Mouse (Mus musculus): ENCODE results near the gene Cmss1. TPM values are rescaled to one million over a fixed set of nuclear protein-coding genes. Genes with fewer than 3 reads are reported as not detected.

Gene Cmss1
- polyA plus RNA-seq, 1 experiment from 2014 or later: 55.5 TPM

GRCm38 (mm10) chr16:57479776-57480175, 126.9 kb downstream of the Cmss1 start:
- Histone ChIP-seq H3K4me3 (no peak overlapping the region), H3K27ac (no peak overlapping the region), H3K9me3 (no peaks in the 10 kb centered on the region), H3K36me3 (no peaks in the 10 kb centered on the region), H3K4me1 (replicated peaks) (0 out of 2 replicates have a peak, but pooled peaks cover 2% of the 10 kb centered on the region), H3K27me3 (ENCODE audit: insufficient read depth, poor library complexity, severe bottlenecking) (no peaks in the 10 kb centered on the region)
- no peak for DNase-seq (ENCODE audit: low spot score)
- 88% methylated on average over 5 of the region's 5 CpGs for WGBS

- 0 out of 2 replicates have a peak, but pooled peaks cover 6% of the 10 kb centered on the region for H3K4me1 ChIP-seq (replicated peaks)
- H3K4me3 ChIP-seq: no peak overlapping the region
- H3K27ac ChIP-seq: no peak overlapping the region
- no peaks in the 10 kb centered on the region for H3K36me3 ChIP-seq
- 94% methylated on average over 2 of the region's 2 CpGs for WGBS
- no peaks in the 10 kb centered on the region for H3K27me3 ChIP-seq (ENCODE audit: insufficient read depth, poor library complexity, severe bottlenecking)
- DNase-seq (ENCODE audit: low spot score): no peak
- H3K9me3 ChIP-seq: no peaks in the 10 kb centered on the region
Observed at GRCm38 (mm10) chr16:57478451-57478850, 128.2 kb downstream of the Cmss1 start.

DNA sequence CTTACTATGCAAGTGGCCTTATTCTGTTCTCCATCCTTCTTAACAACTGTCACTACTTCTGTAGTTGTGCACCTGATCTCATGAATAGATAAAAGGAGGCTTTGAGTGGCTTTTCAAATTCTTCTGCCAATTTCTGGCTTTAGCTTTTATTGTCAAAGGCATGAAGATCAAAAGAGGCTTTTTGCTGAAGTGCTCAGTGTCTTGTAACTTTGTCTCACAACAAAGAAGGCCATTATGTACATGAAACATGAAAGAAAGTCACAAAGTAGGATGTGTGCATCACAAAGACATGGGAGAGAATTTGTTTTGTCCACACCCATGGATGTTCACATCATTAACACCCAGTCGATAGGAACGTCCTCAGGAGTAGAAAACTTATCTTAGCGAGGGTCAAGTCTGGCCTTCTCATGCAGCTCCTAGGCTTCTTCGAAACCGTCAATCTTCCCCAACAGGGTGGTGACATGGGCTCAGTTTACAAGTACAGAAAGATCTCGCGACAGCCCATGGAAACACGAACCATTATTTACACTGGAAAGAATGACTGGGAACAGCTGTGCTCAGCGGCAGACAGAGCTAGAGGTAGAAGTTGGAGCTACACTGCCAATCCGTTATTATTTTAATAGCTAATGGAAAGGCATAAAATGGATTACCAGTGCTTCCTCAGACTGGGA, 133.1 kb downstream of the Cmss1 start:
- Histone ChIP-seq H3K36me3 (no peaks in the 10 kb centered on the region), H3K27ac (no peak overlapping the region), H3K27me3 (ENCODE audit: insufficient read depth, poor library complexity, severe bottlenecking) (no peaks in the 10 kb centered on the region), H3K4me1 (replicated peaks) (0 out of 2 replicates have a peak, but pooled peaks cover 8% of the 10 kb centered on the region), H3K4me3 (no peak overlapping the region), H3K9me3 (no peaks in the 10 kb centered on the region)
- DNase-seq (ENCODE audit: low spot score): peak; percentile 21
- WGBS: 48% methylated on average over 10 of the region's 10 CpGs

DNA sequence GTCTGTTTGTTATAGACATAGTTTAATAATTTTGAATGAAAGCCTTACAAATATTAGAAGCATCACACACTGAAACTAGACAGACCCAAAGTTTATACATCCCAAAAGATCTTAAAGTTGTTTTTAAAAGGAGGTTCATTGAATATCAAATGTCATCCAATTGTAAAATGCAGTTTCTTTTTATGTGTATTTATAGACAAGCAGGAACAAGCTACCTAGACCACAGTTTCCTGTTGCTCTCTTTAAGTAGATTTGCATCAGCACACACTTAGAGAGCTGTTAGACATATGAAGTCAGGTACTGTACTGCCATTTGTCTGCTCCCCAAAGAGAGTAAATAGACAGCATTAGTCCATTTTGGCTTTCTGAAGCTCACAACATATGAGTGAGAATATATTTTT, 135.6 kb downstream of the Cmss1 start:
- H3K9me3 ChIP-seq: no peaks in the 10 kb centered on the region
- H3K4me3 ChIP-seq: no peak overlapping the region
- no peak for DNase-seq (ENCODE audit: low spot score)
- H3K27ac ChIP-seq: no peak overlapping the region
- H3K4me1 ChIP-seq (replicated peaks): 0 out of 2 replicates have a peak, but pooled peaks cover 8% of the 10 kb centered on the region
- H3K36me3 ChIP-seq: no peaks in the 10 kb centered on the region
- no peaks in the 10 kb centered on the region for H3K27me3 ChIP-seq (ENCODE audit: insufficient read depth, poor library complexity, severe bottlenecking)

DNA sequence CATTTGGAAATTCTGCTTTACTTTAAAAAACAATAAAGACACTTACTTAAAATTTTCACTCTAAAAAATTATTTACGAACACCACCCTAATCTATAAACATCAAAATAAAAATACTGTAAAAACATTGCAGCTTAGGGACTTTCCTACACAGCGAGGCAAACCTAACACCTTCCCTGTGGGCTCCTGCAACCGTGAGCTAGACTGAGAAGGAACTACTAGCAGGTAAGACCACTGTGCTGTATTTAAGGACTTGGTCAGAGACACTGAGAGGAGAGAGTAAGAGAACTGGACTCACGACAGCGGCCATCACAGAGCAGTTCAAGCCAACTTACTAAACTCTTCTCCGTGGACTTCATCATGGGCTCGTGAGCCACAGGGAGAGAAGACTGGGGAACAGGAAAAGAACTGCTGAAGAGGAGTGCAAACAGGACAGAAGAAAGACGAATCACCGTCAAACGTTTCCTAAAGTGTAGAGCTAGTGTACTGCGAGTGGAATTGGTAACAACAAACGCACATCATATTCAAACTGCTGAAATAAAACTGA, 136.3 kb downstream of the Cmss1 start:
- H3K27ac ChIP-seq: no peak overlapping the region
- DNase-seq (ENCODE audit: low spot score): no peak
- WGBS: 92% methylated on average over 12 of the region's 12 CpGs

GRCm38 (mm10) chr16:57469869-57470268, 136.8 kb downstream of the Cmss1 start:
- Histone ChIP-seq H3K27ac (no peak overlapping the region), H3K27me3 (ENCODE audit: insufficient read depth, poor library complexity, severe bottlenecking) (no peaks in the 10 kb centered on the region), H3K9me3 (no peaks in the 10 kb centered on the region), H3K36me3 (no peaks in the 10 kb centered on the region), H3K4me1 (replicated peaks) (0 out of 2 replicates have a peak, but pooled peaks cover 8% of the 10 kb centered on the region), H3K4me3 (no peak overlapping the region)
- DNase-seq (ENCODE audit: low spot score): no peak
- 80% methylated on average over 2 of the region's 2 CpGs for WGBS

More for the DNA sequence above, 136.3 kb downstream of the Cmss1 start:
- no peaks in the 10 kb centered on the region for H3K27me3 ChIP-seq (ENCODE audit: insufficient read depth, poor library complexity, severe bottlenecking)
- H3K4me1 ChIP-seq (replicated peaks): 0 out of 2 replicates have a peak, but pooled peaks cover 8% of the 10 kb centered on the region
- no peaks in the 10 kb centered on the region for H3K9me3 ChIP-seq
- H3K36me3 ChIP-seq: no peaks in the 10 kb centered on the region
- H3K4me3 ChIP-seq: no peak overlapping the region

DNA sequence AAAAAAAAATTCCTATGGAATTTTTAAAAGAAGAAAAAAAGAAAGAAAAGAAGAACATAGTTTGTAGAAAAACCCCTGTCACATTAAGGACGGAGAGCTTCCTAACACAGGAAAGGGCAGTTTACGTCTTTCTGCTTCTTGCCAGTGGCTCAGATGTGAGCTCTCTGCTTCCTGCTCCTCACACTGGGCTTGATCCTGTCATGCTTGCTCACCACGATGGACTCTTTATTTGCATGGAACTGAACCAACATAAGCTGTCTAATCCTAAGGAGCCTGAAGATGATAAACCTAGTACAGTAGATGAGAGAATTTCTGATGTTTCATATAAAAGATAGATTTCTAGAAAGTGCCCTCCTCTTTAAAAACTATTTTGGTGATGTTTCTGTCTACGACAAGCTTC, 137.4 kb downstream of the Cmss1 start:
- Histone ChIP-seq H3K9me3 (no peaks in the 10 kb centered on the region), H3K36me3 (no peaks in the 10 kb centered on the region), H3K27me3 (ENCODE audit: insufficient read depth, poor library complexity, severe bottlenecking) (no peaks in the 10 kb centered on the region), H3K4me3 (no peak overlapping the region), H3K4me1 (replicated peaks) (0 out of 2 replicates have a peak, but pooled peaks cover 8% of the 10 kb centered on the region), H3K27ac (no peak overlapping the region)
- WGBS: 84% methylated on average over 4 of the region's 4 CpGs
- DNase-seq (ENCODE audit: low spot score): no peak

DNA sequence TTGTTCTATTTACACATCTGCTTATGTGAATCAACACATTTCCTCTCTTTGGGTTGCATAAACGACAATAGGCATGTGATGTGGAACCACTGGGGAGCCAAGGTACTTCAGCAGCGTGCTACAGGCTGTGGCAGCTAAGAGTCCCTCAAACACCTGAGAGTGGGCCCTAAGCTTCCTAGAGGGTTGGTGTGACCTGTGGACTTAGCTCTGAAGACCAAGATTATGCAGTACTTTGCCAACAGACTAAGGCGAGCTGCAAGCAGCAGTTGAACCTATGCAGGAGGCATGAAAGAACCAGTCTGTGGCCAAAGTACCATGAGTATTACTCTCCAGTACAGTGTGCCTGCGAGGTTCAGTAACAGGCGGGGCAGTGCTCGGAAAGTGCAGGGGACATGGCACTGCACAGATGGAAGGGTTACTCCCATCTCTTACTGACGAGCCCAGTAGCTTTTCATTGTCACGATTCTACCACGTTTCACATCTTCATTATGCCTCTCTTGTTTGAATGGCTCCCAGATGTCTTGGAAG, 141.2 kb downstream of the Cmss1 start:
- no peaks in the 10 kb centered on the region for H3K36me3 ChIP-seq
- H3K27me3 ChIP-seq (ENCODE audit: insufficient read depth, poor library complexity, severe bottlenecking): no peaks in the 10 kb centered on the region
- H3K4me1 ChIP-seq (replicated peaks): no peaks in the 10 kb centered on the region
- no peak overlapping the region for H3K27ac ChIP-seq
- no peak overlapping the region for H3K4me3 ChIP-seq
- DNase-seq (ENCODE audit: low spot score): no peak
- 90% methylated on average over 9 of the region's 9 CpGs for WGBS
- H3K9me3 ChIP-seq: no peaks in the 10 kb centered on the region

GRCm38 (mm10) chr16:57456003-57456402, 150.7 kb downstream of the Cmss1 start:
- DNase-seq (ENCODE audit: low spot score): no peak
- 74% methylated on average over 2 of the region's 2 CpGs for whole genome bisulfite sequencing
- H3K9me3 ChIP-seq: no peaks in the 10 kb centered on the region
- H3K4me3 ChIP-seq: no peak overlapping the region
- H3K27ac ChIP-seq: no peak overlapping the region
- no peaks in the 10 kb centered on the region for H3K36me3 ChIP-seq
- H3K4me1 ChIP-seq (replicated peaks): no peaks in the 10 kb centered on the region
- H3K27me3 ChIP-seq (ENCODE audit: insufficient read depth, poor library complexity, severe bottlenecking): no peaks in the 10 kb centered on the region

GRCm38 (mm10) chr16:57455573-57455972, 151.1 kb downstream of the Cmss1 start:
- Histone ChIP-seq H3K9me3 (no peaks in the 10 kb centered on the region), H3K4me3 (no peak overlapping the region)
- WGBS: 84% methylated on average over 3 of the region's 3 CpGs

DNA sequence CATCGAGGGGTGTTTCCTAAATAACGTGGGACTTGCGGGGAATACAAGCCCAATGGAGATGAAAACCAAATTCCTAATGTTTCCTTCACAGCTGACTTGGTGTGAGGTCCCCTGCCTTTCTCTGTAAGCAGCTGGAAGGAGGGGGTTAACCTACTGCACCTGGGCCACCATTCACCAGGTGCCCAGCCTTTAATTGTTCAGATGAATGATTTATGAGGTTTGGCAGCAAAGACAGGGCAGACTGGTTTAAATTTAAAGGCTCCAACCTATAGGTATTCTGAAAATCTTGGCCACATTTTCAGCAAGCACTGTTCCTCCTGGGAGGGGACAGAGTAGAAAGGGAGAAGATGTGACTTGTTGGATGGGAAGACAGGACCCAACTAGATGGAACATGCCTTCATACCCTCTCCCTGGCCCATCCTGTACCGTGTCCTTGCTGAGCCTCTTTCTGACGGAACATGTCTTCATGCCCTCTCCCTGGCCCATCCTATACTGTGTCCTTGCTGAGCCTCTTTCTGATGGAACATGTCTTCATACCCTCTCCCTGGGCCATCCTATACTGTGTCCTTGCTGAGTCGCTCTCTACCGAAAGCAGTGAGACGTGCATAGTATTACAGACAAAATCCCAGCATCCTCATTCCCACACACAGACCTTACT, 152.4 kb downstream of the Cmss1 start:
- Histone ChIP-seq H3K4me3 (no peak overlapping the region), H3K27me3 (ENCODE audit: insufficient read depth, poor library complexity, severe bottlenecking) (no peaks in the 10 kb centered on the region), H3K36me3 (no peaks in the 10 kb centered on the region), H3K4me1 (replicated peaks) (no peaks in the 10 kb centered on the region), H3K9me3 (no peaks in the 10 kb centered on the region), H3K27ac (no peak overlapping the region)
- no peak for DNase-seq (ENCODE audit: low spot score)
- 97% methylated on average over 8 of the region's 8 CpGs for WGBS

More at GRCm38 (mm10) chr16:57455573-57455972, 151.1 kb downstream of the Cmss1 start:
- no peaks in the 10 kb centered on the region for H3K36me3 ChIP-seq
- H3K4me1 ChIP-seq (replicated peaks): no peaks in the 10 kb centered on the region
- DNase-seq (ENCODE audit: low spot score): no peak
- no peaks in the 10 kb centered on the region for H3K27me3 ChIP-seq (ENCODE audit: insufficient read depth, poor library complexity, severe bottlenecking)
- H3K27ac ChIP-seq: no peak overlapping the region

GRCm38 (mm10) chr16:57453009-57453408, 153.7 kb downstream of the Cmss1 start:
- no peak overlapping the region for H3K4me3 ChIP-seq
- H3K9me3 ChIP-seq: peaks cover 6% of the 10 kb centered on the region; the same call in 1 of the 2 replicates
- WGBS: 83% methylated on average over 7 of the region's 7 CpGs
- no peak for DNase-seq (ENCODE audit: low spot score)
- no peak overlapping the region for H3K27ac ChIP-seq
- H3K27me3 ChIP-seq (ENCODE audit: insufficient read depth, poor library complexity, severe bottlenecking): no peaks in the 10 kb centered on the region
- no peaks in the 10 kb centered on the region for H3K4me1 ChIP-seq (replicated peaks)
- no peaks in the 10 kb centered on the region for H3K36me3 ChIP-seq

All from hindbrain, embryonic 10.5 days (tissue).